Mouse (Mus musculus) spleen, adult 12 weeks (tissue): ENCODE results near the gene Edem1.
"Not testable (repeated sequence)": the region's sequence is repeated elsewhere in the genome, so short reads cannot be mapped to it uniquely, and the experiment has no call there.

ENCODE experiments used
- DNase-seq: peaks from one replicate; pipeline ENCODE4 v3.0.0; 2022; ENCODE audit warnings: low spot score

Edem1 gene

DNA sequence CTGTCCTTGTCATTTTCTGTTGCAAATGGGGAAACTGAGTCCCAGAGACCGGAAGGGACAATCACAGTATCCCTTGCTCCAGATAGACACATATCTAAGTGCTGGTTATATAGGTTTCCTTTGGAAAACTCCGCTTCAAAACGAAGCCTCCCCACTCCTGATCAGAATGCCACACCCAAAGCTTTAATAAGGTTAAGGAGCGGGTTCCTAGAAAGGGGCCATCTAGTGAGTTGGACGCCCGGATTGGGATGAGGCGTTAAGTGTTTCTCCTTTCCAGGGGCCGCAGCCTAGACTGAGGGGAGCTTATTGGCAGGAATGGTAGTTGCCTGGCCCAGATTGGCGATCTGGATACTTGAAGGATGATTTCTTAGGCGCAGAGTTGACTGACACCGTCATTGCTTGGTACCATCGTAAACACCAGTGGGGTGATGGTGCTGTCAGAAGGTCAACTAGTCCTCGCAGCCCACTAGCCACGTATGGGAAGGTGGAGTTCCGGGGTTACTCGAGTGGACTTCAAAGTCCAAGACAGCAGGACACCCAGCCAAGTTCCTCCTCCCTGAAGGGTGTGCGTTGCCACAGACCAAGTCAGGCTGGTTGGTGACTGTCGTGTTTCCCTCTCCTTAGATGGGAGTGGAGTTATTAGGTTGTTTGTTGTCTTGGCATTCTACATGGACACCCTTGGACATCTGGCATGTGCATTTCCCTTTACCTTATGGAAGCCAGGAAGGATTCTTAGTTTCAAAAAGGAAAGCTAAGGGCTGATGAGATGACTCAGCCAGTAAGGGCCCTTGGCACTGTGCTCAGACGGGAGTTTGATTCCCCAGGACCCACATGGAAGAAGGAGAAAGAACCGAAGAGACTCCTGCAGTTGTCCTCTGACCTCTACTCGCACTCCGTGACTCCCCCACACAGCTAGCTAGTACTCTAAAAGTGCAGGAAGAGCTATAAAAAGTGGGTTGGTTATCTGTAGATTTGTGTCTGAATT, 1.2 kb downstream of the Edem1 start:
- no peak for DNase-seq

DNA sequence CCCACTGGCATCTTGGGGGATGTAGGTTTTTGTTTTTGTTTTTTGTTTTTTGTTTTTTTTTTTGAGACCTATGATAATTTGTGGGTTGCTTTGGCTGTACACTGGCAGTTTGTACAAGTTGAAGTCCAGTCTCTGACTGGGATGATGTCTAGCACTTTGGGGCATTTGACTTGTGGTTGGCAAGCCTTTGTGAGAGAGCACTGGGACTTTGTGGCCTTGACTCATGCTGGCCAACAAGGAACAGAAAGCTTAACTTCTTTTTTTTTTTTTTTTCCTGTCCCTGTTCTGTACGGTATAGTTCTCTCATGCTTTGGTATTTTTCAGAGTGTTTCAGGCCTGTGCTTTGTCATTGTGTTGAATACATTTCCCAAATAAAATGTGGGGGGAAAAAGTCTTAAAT, 3.7 kb downstream of the Edem1 start:
- no peak for DNase-seq

DNA sequence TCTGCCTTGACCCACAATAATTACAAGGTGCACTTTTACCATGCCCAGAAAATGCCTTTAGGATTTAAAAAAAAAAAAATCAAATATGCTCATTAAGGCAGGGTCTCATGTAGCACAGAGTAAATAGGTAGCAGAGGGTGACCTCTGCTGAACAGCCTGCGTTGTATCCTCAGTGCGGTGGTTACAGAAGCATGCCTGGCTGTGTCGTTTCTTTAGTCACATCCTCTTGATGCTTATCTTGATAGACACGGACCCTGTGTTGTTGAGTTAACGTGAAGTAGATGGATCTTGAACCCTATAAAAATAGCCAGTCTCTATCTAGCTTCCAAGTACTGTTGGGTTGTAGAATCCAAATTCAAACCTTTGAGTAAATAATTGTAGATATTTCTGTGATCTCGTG, 4.5 kb downstream of the Edem1 start:
- DNase-seq, result no peak

DNA sequence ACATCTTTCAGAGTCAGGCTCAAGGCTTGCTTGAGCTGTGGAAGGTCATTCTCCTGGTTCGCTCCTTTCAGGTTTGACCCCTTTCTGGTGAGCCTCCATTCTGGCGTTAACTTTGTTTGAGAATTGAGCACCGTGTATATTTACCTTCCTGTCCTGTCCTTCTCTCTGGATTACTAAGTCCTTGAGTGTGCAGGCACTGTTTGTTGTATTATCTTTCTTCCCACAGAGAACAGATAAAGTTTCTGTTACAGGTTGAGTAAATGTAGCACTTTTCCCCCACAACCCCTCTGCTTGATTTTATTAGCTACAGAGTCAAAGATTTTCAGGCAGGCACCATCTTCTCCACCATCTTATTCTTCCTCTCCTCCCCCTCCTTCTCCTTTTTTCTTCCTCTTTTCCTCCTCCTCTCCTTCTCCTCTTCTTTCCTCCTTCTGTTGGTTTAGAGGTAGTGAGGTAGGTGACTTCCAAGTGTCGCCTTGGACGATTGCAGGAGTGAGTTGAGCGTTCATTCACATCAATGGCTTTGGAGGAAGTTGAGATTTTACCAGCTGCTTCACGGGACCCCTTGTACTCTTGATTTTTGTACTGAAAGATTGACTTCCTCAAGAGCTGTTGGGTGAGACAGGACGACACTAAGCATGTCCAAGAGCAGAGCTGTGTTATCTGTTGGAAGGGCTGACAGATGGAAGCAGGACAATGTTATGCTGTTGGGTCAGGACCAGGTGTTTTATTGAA, 5.7 kb downstream of the Edem1 start:
- no peak for DNase-seq

DNA sequence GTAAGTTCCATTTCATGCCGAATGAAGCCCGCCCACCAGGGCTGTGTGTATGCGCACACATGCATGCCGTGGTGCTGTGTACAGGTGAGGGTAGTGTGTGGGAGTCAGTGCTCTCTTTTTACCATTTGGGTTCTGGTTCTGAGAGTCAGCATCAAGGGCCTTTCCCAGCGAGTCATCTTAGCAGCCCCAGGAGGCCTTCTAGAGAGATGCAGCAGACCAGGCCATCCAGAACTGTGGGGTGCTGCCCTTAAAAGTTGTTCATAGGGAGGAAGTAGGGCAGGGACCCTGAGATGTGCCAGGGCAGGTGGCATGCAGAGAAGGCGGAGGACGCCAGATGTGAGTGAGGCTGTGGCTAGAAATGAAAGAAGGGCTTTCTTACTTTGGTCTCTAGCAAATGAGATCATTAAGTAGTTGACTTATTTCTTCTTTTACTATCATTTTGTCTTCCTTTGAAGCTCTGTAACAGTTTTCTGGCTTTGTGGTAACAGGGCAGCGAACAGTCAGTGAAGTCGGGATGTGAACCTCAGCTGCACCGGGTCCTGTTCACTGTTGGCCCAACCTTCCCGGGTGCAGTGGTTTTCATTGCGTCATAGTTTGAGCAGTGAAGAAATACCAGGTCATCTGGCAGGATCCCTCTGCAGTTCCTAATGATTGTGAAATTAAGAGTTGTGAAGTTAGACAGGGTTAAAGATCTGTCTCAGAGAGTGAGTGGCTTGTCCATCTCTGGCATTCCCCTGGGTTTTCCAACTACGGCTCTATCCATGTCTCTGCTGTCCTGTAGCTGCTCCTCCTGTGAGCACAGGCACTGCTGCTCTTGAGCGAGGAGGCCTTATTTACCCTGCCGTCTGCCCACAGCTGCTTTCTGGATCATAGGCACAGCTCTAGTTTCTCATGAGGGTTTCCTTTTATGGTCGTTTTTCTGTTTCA, 7.6 kb downstream of the Edem1 start:
- peak; percentile 8 for DNase-seq

DNA sequence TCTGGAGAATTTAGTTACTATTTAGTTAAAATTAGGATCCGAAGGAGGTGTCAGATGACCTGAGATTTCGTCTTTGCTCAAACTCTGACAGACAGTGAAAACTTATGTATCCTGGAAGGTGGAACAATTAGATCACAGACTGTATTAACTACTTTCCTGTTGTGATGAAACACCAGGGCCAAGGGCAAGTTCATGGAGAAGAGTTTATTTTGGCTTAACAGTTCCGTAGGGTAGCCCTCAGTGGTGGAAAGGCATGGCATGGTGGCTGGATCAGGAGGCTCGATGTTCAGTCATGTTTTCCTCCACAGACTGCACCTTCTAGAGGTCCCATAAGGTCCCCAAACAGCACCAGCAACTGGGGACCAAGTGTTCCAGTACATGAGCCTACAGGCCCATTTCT, 8.6 kb downstream of the Edem1 start:
- no peak for DNase-seq

DNA sequence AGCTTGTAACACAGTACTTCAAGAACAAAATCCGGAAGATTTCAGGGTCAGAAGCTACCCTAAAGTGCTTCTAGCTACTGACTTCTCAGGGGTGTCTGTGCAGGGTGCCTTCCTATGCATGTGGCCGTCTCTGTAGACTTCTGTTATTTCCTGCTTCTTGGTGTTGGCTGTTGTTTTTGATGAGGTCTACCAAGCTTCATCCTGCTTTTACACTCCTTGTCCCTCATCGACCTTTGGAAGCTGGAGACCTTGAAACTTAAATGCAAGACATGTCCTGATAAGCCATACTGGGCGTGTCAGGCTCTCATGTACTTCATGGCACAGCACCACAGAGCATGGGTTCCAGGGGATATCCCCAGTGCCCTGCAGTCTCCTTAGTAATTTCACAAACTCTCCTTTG, 9.5 kb downstream of the Edem1 start:
- DNase-seq, result no peak

DNA sequence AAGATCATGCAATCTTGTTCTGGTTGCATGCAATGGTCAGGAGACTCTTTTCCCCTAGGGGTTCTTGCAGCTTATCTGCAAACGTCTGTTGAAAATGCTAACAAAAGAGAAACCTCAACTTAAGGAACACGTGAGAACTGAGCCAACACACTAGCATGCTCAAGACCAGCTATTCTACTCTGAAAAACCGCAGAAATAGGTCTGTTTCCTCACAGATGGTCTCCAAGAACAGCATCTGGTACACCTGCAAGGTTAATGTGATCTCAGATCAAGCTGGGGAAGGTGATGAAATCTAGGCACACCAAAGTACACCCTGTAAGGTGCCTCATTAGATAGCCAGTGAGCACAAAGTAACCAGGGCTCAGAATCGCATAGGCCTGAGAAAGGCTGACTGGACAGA, 11.0 kb downstream of the Edem1 start:
- DNase-seq, result no peak

DNA sequence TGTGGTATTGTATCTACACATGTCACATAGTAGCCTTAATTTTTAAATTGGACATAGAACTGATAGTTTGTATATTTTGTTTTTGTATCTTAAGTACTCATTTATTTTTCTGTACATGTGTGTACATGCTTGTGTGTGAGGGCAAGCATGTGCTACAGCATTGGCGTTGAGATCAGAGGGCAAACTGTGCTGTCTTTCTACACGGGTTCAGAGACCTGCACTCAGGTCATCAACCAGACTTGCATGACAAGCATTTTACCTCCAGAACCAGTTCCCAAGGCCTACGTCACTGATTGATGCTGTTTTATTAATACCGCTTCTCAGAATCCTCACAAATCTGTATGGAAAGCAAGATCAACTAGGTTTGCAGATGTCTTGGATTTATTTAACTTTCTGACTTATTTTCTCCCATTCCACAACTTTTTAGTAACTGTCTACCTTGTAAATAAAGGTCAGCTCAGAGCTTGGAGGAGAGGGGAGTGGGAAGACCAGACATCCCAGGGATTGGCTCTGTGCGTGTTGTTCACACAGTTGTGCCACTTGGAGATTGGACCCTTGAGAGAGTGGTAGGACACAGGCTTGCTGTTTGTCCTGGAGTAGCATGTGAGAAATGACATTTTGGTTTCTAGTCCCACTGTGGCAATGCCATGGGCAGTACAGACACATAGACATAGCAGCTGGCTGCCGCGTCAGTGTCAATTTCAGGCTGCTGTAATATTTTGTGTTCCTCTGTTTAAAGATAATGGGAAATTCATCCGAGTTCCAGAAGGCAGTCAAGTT, 12.6 kb downstream of the Edem1 start:
- no peak for DNase-seq

DNA sequence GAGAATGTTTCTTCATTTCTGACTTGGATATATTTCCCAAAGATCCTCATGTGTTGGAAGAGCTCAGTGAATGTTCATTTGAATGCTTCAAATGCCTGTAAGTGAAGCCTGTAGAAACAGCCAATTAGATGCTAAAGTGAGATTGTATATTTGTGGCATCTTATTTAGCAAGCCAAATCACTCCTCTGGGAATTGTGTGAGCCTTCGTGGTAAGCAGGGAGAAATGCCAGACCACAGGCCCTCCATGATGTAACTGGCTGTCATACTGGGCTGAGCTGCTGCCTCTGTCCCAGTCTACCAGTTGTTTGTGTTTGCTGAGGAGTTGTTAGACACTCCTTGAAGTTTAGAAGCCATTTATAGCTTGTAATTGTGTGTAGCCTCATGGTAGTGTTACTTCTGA, 15.2 kb downstream of the Edem1 start:
- no peak for DNase-seq

DNA sequence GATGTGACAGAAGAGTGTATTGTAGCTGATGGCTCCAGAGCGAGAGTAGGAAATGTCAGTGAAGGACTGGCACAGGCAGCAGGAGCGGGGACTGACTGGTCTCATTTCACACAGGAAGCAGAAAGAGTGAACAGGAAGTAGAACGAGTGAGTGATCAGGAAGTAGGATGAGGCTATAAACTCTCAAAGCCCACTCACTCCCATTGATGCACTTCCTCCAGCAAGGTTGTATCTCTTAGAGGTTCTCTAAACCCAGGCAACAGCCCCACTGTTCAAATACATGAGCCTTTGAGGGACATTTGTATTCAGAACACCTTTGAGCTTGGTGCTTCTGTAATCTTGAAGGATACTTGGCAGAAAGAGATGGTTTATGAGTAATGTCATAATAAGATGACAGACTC, 15.7 kb downstream of the Edem1 start:
- no peak for DNase-seq

DNA sequence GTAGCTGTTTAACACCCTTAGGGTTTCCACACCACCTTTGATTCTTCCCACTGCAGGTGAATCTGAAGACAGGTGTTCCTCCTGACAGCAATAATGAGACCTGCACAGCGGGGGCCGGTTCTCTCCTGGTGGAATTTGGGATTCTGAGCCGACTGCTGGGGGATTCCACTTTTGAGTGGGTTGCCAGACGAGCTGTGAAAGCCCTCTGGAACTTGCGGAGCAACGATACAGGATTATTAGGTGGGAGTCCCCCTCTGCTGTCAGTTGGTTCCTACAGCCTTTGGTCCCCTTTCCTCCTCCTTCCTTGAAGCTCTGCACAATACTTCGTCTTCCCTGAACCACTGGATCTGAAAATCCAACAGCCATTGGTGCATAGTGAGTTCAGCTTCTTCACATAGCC, 16.3 kb downstream of the Edem1 start:
- DNase-seq, result no peak

DNA sequence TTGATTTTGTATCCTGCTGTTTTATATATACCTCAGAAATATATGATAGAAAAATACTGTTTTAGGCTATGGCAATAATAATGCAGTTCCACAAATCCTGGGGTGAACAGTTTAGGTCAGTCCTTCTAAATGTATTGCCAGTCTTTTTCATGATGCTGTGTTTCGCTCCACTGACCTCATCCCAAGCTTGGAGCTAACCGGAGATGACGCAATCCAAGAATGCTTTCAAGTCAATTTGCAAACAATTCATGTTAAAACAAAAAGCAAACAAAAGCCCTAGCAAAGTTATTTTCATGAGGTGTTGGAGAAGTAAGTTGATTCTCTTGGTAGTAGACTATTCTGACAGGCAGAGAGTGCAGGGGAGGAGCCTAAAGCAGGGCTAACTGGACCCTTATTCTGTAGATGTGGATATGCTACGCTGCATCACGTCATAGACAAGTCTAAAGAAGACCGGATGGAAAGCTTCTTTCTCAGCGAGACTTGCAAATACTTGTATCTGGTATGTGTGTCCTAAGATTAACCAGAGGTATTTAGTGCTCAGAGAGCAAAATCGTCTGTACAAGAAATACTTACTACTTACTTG, 23.7 kb downstream of the Edem1 start:
- no peak for DNase-seq

DNA sequence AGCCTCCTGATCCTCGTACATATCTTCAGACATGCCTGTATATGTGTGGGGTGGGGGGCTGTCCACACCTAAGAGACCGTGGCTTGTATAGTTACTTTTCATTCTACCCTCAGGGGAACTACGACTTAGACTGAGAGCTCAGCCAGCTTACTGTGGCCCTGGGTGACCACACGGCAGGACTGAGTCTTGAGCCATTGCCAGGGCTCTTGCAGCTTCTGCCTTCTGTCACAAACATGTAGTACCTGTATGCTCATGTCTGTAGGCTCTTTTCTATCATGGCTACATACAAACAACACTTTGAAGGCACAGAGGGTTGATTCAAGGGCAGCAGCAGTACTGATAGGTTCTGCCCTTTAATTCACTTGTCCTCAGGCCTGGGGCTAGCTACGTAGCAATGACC, 24.5 kb downstream of the Edem1 start:
- no peak for DNase-seq

DNA sequence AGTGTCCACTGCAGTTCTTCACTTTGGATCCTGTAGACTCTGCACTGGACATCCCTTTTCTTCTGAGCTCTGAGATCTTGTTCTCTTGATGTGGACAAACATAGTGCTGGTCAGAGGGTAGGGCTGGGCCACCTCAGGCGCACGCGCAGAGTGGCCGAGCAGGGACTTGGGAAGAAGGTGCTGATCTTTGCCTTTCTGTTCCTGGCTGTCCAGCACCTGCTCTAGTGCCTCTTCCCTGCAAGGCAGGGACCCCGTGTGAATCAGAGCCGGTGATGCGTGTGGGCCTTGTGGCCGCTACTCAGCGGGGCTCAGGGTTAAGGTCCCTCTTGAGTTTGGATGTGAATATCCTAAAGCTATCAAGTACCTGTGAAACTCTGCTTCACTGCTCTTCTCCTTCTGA, 30.1 kb downstream of the Edem1 start:
- no peak for DNase-seq

DNA sequence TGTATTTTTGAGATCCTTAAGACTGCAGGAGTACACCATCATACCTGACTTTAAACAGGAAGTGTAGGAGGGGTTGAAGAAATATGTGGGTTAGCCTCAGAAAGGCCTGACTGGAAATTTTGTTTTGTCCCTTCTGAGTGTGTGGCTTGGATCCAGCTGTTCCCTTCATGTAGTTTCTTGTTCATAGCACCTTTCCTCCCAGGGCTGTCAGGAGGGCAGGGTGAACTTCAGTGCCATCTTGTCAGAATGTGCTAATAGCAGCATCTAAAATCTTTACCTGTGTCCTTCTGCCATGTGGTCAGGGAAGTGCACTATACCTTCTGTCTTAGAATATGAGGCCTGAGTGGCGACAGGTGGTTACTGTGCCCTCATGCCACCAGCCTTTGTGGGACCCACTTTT, 32.8 kb downstream of the Edem1 start:
- DNase-seq, result no peak

DNA sequence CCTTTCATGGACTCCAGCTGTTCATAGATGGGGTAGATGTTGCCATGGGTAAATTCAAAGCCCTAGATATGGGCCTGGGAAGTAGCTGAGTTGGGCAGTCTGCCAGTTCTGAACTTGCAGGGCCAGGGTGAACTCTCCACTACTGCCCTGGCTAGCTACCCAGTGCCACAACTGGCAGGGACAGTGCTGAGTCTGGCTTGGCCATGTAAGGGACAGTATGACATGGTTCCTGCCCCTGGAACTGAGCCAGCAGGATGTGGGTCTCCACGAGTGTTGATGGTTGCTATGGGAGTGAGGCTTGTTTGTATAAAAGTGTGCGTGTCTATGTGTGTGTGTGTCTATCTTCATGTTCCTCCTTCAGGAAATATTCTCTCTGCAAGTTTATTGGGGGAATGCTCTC, 34.1 kb downstream of the Edem1 start:
- DNase-seq, result no peak

DNA sequence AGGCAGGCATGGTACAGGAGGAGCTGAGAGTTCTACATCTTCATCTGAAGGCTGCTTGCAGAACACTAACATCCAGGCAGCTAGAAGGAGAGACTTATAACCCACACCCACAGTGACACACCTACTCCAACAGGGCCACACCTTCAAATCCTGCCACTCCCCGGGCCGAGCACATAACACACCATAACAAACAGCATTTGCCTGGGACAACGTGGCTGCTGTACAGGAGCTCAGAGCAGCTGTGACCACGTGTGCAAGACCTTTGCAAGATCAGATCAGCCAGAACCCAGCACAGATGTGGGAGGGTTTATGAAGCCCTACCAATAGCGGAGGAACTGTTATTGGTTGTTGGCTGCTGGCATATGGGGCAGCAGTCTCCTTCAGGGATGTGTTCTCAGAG, 37.9 kb downstream of the Edem1 start:
- DNase-seq, result no peak

DNA sequence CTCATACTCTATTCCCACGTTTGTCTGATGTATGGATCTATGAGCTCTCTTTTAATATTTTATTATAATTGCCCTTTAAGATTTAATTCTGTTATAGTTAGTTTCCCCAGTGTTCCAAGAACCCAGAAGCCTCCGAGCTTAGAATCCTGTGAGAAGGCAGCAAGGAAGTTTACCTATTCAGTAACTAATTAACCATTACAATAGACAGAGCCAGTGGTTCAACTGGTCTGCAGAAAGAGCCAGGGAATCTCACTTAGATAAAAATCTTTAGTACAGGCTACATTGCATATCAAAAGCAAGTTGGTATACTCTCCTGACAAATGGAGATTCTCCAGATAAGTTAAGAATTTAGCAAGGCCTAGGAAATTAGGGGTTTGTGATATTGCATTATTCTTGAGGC, 40.6 kb downstream of the Edem1 start:
- DNase-seq, result not testable (repeated sequence)

DNA sequence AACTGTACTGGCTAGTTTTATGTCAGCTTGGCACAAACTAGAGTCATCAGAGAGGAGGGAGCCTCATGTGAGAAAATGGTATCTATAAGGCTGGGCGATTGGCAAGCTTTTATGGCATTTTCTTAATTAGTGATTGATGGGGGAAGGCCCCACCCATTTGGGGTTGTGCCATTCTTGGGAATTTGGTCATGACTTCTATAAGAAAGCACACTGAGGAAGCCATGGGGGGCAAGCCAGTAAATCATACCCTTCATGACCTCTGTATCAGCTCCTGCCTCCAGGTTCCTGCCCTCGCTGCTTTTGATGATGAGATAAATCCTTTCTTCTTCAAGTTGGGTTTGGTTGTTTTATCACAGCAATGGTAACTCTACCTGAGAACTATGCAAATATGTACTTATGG, 42.0 kb downstream of the Edem1 start:
- DNase-seq, result no peak

DNA sequence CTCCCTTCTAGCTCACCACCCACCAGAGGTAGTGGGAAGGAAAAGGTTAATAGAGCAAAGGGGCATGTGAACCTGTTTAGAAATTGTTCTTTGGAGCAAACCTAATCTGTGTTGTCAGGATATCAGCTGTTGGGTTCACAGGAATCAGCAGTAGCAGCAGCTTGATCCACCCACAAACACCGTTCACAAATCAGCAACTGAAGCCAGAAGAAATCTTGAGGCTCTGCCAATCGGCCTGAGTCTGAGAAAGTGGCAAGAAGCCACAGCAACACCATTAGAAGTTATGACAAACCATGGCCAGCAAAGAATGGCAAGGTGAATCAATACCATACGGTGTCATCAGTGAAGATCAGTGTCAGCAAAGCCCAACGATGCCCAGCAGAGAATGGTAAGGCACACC, 42.8 kb downstream of the Edem1 start:
- DNase-seq, result no peak
